Mouse (Mus musculus) hindbrain, embryonic 14.5 days (tissue): ENCODE measurements around the gene Pigyl. TPM values are rescaled to one million over a fixed set of nuclear protein-coding genes. Genes with fewer than 3 reads are reported as not detected.

Experiments
- ATAC-seq: fragments of 200-750 bp; cut with Nextera tagmentation; 2 replicates; pipeline ENCODE4 v1.8.0; 2017; ENCODE audit warnings: moderate number of reproducible peaks, mild to moderate bottlenecking, moderate TSS enrichment, moderate library complexity; ENCODE audit not compliant: low FRiP score
- DNase-seq: peaks from one replicate; pipeline ENCODE4 v3.0.0-alpha.2; 2015; ENCODE audit warnings: low spot score
- H3K27ac ChIP-seq: fragments of 300-500 bp; sonication (generic); 2 replicates; pipeline ENCODE4 v1.5.1; 2014; ENCODE audit warnings: mild to moderate bottlenecking, moderate library complexity
- H3K27me3 ChIP-seq: fragments of 300-500 bp; sonication (generic); 2 replicates; pipeline ENCODE4 v1.6.1; 2014; ENCODE audit warnings: mild to moderate bottlenecking, low read length, mixed read lengths; ENCODE audit not compliant: control insufficient read depth, insufficient read depth
- H3K36me3 ChIP-seq: fragments of 300-500 bp; sonication (generic); replicated peaks from 2 replicates; pipeline ENCODE4 v1.6.1; 2014; ENCODE audit not compliant: control insufficient read depth, insufficient read depth
- H3K4me1 ChIP-seq: fragments of 300-500 bp; sonication (generic); replicated peaks from 2 replicates; pipeline ENCODE4 v1.6.1; 2014; ENCODE audit warnings: antibody characterized with exemption, low read length, mixed read lengths; ENCODE audit not compliant: control insufficient read depth, insufficient read depth
- H3K4me2 ChIP-seq: fragments of 300-500 bp; sonication (generic); replicated peaks from 2 replicates; pipeline ENCODE4 v1.6.1; 2014; ENCODE audit warnings: mild to moderate bottlenecking, moderate library complexity
- H3K4me3 ChIP-seq: fragments of 300-500 bp; sonication (generic); replicated peaks from 2 replicates; pipeline ENCODE4 v1.5.1; 2014; ENCODE audit warnings: mild to moderate bottlenecking, low read length
- H3K9ac ChIP-seq: fragments of 300-500 bp; sonication (generic); 2 replicates; pipeline ENCODE4 v1.6.1; 2014
- H3K9me3 ChIP-seq: fragments of 300-500 bp; sonication (generic); 2 replicates; pipeline ENCODE4 v1.6.1; 2016; ENCODE audit warnings: low read length; ENCODE audit not compliant: control insufficient read depth
- WGBS: fragments of 180-500 bp; shearing (Covaris S2); extraction: QIAGEN DNeasy Blood & Tissue Kit; methylation state at CpG from one replicate; pipeline ENCODE4 v1.1.7; 2014; 5-methylcytosine and 5-hydroxymethylcytosine counted together
- microRNA-seq: library from miRNA; unstranded; fragments of <30 nt; microRNA quantifications from one replicate; pipeline ENCODE4, GENCODE M21; 2016
- polyA plus RNA-seq: library from polyadenylated mRNA; unstranded; fragments of >200 nt; fragmentation: Nextera tagmentation; extraction: Ambion mirVana; gene quantifications from 2 replicates; pipeline ENCODE4 v1.2.1, GENCODE M21; 2014

Gene Pigyl
- polyA plus RNA-seq, 1 experiment from 2014 or later, result 101 TPM

GRCm38 (mm10) chr9:22167751-22168150 is 11.1 kb downstream of the Pigyl start:
- H3K27me3 ChIP-seq, result no peaks in the 10 kb centered on the region
- no peak for DNase-seq
- no peak overlapping the region for H3K27ac ChIP-seq
- no peak overlapping the region for H3K9ac ChIP-seq
- no peak overlapping the region for H3K4me2 ChIP-seq
- no peaks in the 10 kb centered on the region for H3K4me1 ChIP-seq
- H3K36me3 ChIP-seq, result no peaks in the 10 kb centered on the region
- no peak for ATAC-seq
- H3K9me3 ChIP-seq, result no peaks in the 10 kb centered on the region
- H3K4me3 ChIP-seq, result no peak overlapping the region
- over 99% methylated on average over 4 of the region's 4 CpGs for WGBS

- WGBS, result 95% methylated on average over 11 of the region's 11 CpGs
- H3K36me3 ChIP-seq, result no peaks in the 10 kb centered on the region
- H3K27me3 ChIP-seq, result no peaks in the 10 kb centered on the region
- H3K4me3 ChIP-seq, result no peak overlapping the region
- DNase-seq (no peak), ATAC-seq (no peak)
- H3K9me3 ChIP-seq, result no peaks in the 10 kb centered on the region
- H3K4me2 ChIP-seq, result no peak overlapping the region
- no peak overlapping the region for H3K27ac ChIP-seq
- no peaks in the 10 kb centered on the region for H3K4me1 ChIP-seq
- H3K9ac ChIP-seq, result no peak overlapping the region
Observed at GRCm38 (mm10) chr9:22169327-22169726, 12.7 kb downstream of the Pigyl start.

- Histone ChIP-seq H3K27ac (no peak overlapping the region), H3K27me3 (no peaks in the 10 kb centered on the region), H3K9ac (no peak overlapping the region), H3K9me3 (peaks cover 3% of the 10 kb centered on the region; the same call in 1 of the 2 replicates), H3K4me2 (no peak overlapping the region), H3K4me1 (no peaks in the 10 kb centered on the region), H3K4me3 (no peak overlapping the region), H3K36me3 (no peaks in the 10 kb centered on the region)
- WGBS, result 91% methylated on average over 4 of the region's 4 CpGs
- DNase-seq (no peak), ATAC-seq (no peak)
Observed at GRCm38 (mm10) chr9:22172318-22172717, 15.7 kb downstream of the Pigyl start.

GRCm38 (mm10) chr9:22188025-22188611 is 31.5 kb downstream of the Pigyl start, which contains the start of gene Zfp872:
Zfp872 (plus strand) TSS chr9:22188090.
- ATAC-seq (peak; percentile 84; the same call in 1 of the 2 replicates), DNase-seq (peak; percentile 47)
- Histone ChIP-seq H3K4me1 (no peaks in the 10 kb centered on the region), H3K9me3 (peaks cover 9% of the 10 kb centered on the region; the same call in 1 of the 2 replicates), H3K36me3 (no peaks in the 10 kb centered on the region), H3K27me3 (peaks cover 7% of the 10 kb centered on the region; the same call in 1 of the 2 replicates), H3K4me2 (peak within 1 kb of the TSS; percentile 62), H3K9ac (peak within 1 kb of the TSS; percentile 49; the same call in 1 of the 2 replicates), H3K27ac (no peak within 1 kb of the TSS), H3K4me3 (peak within 1 kb of the TSS; percentile 36)
- WGBS, result 19% methylated on average over 41 of the region's 43 CpGs

GRCm38 (mm10) chr9:22196412-22196811 is 39.8 kb downstream of the Pigyl start:
- WGBS, result 48% methylated on average over 5 of the region's 5 CpGs
- H3K36me3 ChIP-seq, result no peaks in the 10 kb centered on the region
- H3K27ac ChIP-seq, result no peak overlapping the region
- no peaks in the 10 kb centered on the region for H3K4me1 ChIP-seq
- H3K9ac ChIP-seq, result no peak overlapping the region
- H3K9me3 ChIP-seq, result peaks cover 34% of the 10 kb centered on the region
- H3K4me2 ChIP-seq, result no peak overlapping the region
- ATAC-seq, result no peak
- no peak overlapping the region for H3K4me3 ChIP-seq
- DNase-seq, result no peak
- no peaks in the 10 kb centered on the region for H3K27me3 ChIP-seq

Small RNA genes within 50 kb of the gene (microRNA-seq; reads per million reads assigned to microRNA genes)
- gene Mir7084, result not detected

Other genes starting within 250 kb of the Pigyl start
- 15.2 and 17.3 TPM in 2 replicates for gene Rab3d, start 238.7 kb upstream of the Pigyl start, polyA plus RNA-seq
- 5.6 and 8.3 TPM in 2 replicates for gene Ccdc159, start 229.4 kb upstream of the Pigyl start, polyA plus RNA-seq
- gene Tmem205, start 229.3 kb upstream of the Pigyl start, polyA plus RNA-seq, result 45.2 and 58.9 TPM in 2 replicates
- 90.6 and 102 TPM in 2 replicates for gene Plppr2, start 219.8 kb upstream of the Pigyl start, polyA plus RNA-seq
- gene Swsap1, start 201.1 kb upstream of the Pigyl start, polyA plus RNA-seq, result 18.2 and 19.9 TPM in 2 replicates
- gene Epor, start 193.3 kb upstream of the Pigyl start, polyA plus RNA-seq, result 1.4 and 2.4 TPM in 2 replicates
- 1.3 and 1.9 TPM in 2 replicates for gene Rgl3, start 167.4 kb upstream of the Pigyl start, polyA plus RNA-seq
- gene Ccdc151, start 154.2 kb upstream of the Pigyl start, polyA plus RNA-seq, result 4.1 and 6.2 TPM in 2 replicates
- gene Prkcsh, start 154.0 kb upstream of the Pigyl start, polyA plus RNA-seq, result 70.1 and 73.6 TPM in 2 replicates
- gene Elavl3, start 104.8 kb upstream of the Pigyl start, polyA plus RNA-seq, result 129 and 130 TPM in 2 replicates
- gene Gm49318, start 85.6 kb upstream of the Pigyl start, polyA plus RNA-seq, result not detected in 2 replicates
- 12.4 and 13.3 TPM in 2 replicates for gene Zfp653, start 85.5 kb upstream of the Pigyl start, polyA plus RNA-seq
- 49.3 and 54.4 TPM in 2 replicates for gene Ecsit, start 71.4 kb upstream of the Pigyl start, polyA plus RNA-seq
- gene Cnn1, start 57.6 kb upstream of the Pigyl start, polyA plus RNA-seq, result 1.0 and 1.1 TPM in 2 replicates
- 192 and 193 TPM in 2 replicates for gene Elof1, start 39.7 kb upstream of the Pigyl start, polyA plus RNA-seq
- gene Acp5, start 21.1 kb upstream of the Pigyl start, polyA plus RNA-seq, result 0.47 and 0.60 TPM in 2 replicates
- 0.43 and 0.69 TPM in 2 replicates for gene Zfp872, start 31.2 kb downstream of the Pigyl start, polyA plus RNA-seq
- 10.5 and 11.5 TPM in 2 replicates for gene Zfp809, start 68.9 kb downstream of the Pigyl start, polyA plus RNA-seq
- 8.5 and 8.6 TPM in 2 replicates for gene Zfp599, start 103.0 kb downstream of the Pigyl start, polyA plus RNA-seq
- 28.0 and 32.8 TPM in 2 replicates for gene Zfp810, start 150.8 kb downstream of the Pigyl start, polyA plus RNA-seq
- gene Anln, start 232.3 kb downstream of the Pigyl start, polyA plus RNA-seq, result 6.4 and 6.6 TPM in 2 replicates